Mouse (Mus musculus) gastrocnemius, postnatal 36 days (tissue): ENCODE data around the gene Olfr1280. TPM values are rescaled to one million over a fixed set of nuclear protein-coding genes. Genes with fewer than 3 reads are reported as not detected.
"Not testable (repeated sequence)": the region's sequence is repeated elsewhere in the genome, so short reads cannot be mapped to it uniquely, and the experiment has no call there.

Experiments used
- DNase-seq, 2 experiments: peaks; one replicate each; pipeline ENCODE4 v3.0.0; 2022
- intact Hi-C: fragments of 180-260 bp; cut with DNase I; formaldehyde crosslinking; loops from one replicate; pipeline ENCODE4 v1.15.1; 2025
- long read RNA-seq, 2 experiments: library from polyadenylated mRNA; stranded (forward); transcript quantifications; one replicate each; pipeline ENCODE4 v2.0.0; 2021
- total RNA-seq, 2 experiments: library from RNA; stranded (reverse); gene quantifications; 2 replicates each; pipeline ENCODE4 v1.2.3; 2021

The Olfr1280 gene
- not detected for total RNA-seq
- long read RNA-seq, experiment 1, result 0 reads
- long read RNA-seq, experiment 2, result 0 reads

GRCm38 (mm10) chr2:111313717-111314116 lies at the start of gene Olfr1280:
TSS of gene Olfr1280 (plus strand) at chr2:111314017.
- DNase-seq, result no peak
- intact Hi-C loops, result loop anchor here (5.0 kb wide), 1 partner anchor 1279 kb away; no protein-coding TSS in a partner anchor

GRCm38 (mm10) chr2:111274006-111274405 lies 39.8 kb upstream of the Olfr1280 start, which contains the start of gene Olfr1277:
TSS of gene Olfr1277 (minus strand) at chr2:111274106.
- intact Hi-C loops, result no loop called here
- no peak for DNase-seq

GRCm38 (mm10) chr2:111289836-111290235 lies 24.0 kb upstream of the Olfr1280 start, which contains the start of gene Olfr1278:
TSS of gene Olfr1278 (plus strand) at chr2:111290136.
- DNase-seq, result no peak
- intact Hi-C loops, result no loop called here

GRCm38 (mm10) chr2:111298541-111298940 lies 15.3 kb upstream of the Olfr1280 start:
- DNase-seq, result no peak
- intact Hi-C loops, result no loop called here

- no peak for DNase-seq
- intact Hi-C loops, result no loop called here
Observed at GRCm38 (mm10) chr2:111300374-111300773, 13.4 kb upstream of the Olfr1280 start, which contains the start of gene Olfr1279. TSS of gene Olfr1279 (plus strand) at chr2:111300635.

GRCm38 (mm10) chr2:111326220-111326619 lies 12.4 kb downstream of the Olfr1280 start, which contains the start of gene Olfr1281:
TSS of gene Olfr1281 (plus strand) at chr2:111326520.
- DNase-seq, result no peak
- intact Hi-C loops, result no loop called here

- intact Hi-C loops, result not testable (repeated sequence)
Observed at GRCm38 (mm10) chr2:111333721-111334120, 19.9 kb downstream of the Olfr1280 start.

GRCm38 (mm10) chr2:111335976-111336375 lies 22.2 kb downstream of the Olfr1280 start, which contains the start of gene Olfr1282:
TSS of gene Olfr1282 (minus strand) at chr2:111336076.
- no peak for DNase-seq
- intact Hi-C loops, result no loop called here

More at GRCm38 (mm10) chr2:111333721-111334120, 19.9 kb downstream of the Olfr1280 start:
- not testable (repeated sequence) for DNase-seq

GRCm38 (mm10) chr2:111366490-111366889 lies 52.7 kb downstream of the Olfr1280 start, which contains the start of gene Olfr1283:
TSS of gene Olfr1283 (plus strand) at chr2:111366790.
- intact Hi-C loops, result no loop called here
- no peak for DNase-seq

- intact Hi-C loops, result no loop called here
- DNase-seq, result no peak
Observed at GRCm38 (mm10) chr2:111375222-111375621, 61.4 kb downstream of the Olfr1280 start, which contains the start of gene Olfr1284. TSS of gene Olfr1284 (plus strand) at chr2:111375522.

Other genes starting within 250 kb of the Olfr1280 start
- gene Gm13941, start 208.0 kb upstream of the Olfr1280 start, total RNA-seq, result not detected
- not detected for gene Gm15130, start 161.1 kb upstream of the Olfr1280 start, total RNA-seq
- gene 4930430A15Rik, start 84.4 kb upstream of the Olfr1280 start, total RNA-seq, result not detected
- not detected for gene Olfr1275, start 78.7 kb upstream of the Olfr1280 start, total RNA-seq
- not detected for gene Olfr1276, start 59.5 kb upstream of the Olfr1280 start, total RNA-seq
- not detected for gene Olfr1277, start 39.9 kb upstream of the Olfr1280 start, total RNA-seq
- gene Olfr1278, start 23.9 kb upstream of the Olfr1280 start, total RNA-seq, result not detected
- gene Olfr1279, start 13.4 kb upstream of the Olfr1280 start, total RNA-seq, result not detected
- gene Olfr1281, start 12.5 kb downstream of the Olfr1280 start, total RNA-seq, result not detected
- not detected for gene Olfr1282, start 22.1 kb downstream of the Olfr1280 start, total RNA-seq
- not detected for gene Olfr1283, start 52.8 kb downstream of the Olfr1280 start, total RNA-seq
- gene Olfr1284, start 61.5 kb downstream of the Olfr1280 start, total RNA-seq, result not detected
- gene Olfr1286, start 109.1 kb downstream of the Olfr1280 start, total RNA-seq, result not detected
- not detected for gene Olfr1287, start 135.1 kb downstream of the Olfr1280 start, total RNA-seq
- not detected for gene Olfr1288, start 160.1 kb downstream of the Olfr1280 start, total RNA-seq
- gene Olfr1289, start 166.8 kb downstream of the Olfr1280 start, total RNA-seq, result not detected
- not detected for gene Olfr1290, start 179.8 kb downstream of the Olfr1280 start, total RNA-seq
- gene Olfr1291-ps1, start 183.2 kb downstream of the Olfr1280 start, total RNA-seq, result not detected
- not detected for gene Olfr1293-ps, start 211.2 kb downstream of the Olfr1280 start, total RNA-seq
- gene Olfr1294, start 226.3 kb downstream of the Olfr1280 start, total RNA-seq, result not detected